Mouse (Mus musculus): ENCODE results near the gene Mcm2. TPM values are rescaled to one million over a fixed set of nuclear protein-coding genes. Genes with fewer than 3 reads are reported as not detected.

Mcm2 gene
- polyA plus RNA-seq, 1 experiment from 2014 or later: 142 TPM

DNA sequence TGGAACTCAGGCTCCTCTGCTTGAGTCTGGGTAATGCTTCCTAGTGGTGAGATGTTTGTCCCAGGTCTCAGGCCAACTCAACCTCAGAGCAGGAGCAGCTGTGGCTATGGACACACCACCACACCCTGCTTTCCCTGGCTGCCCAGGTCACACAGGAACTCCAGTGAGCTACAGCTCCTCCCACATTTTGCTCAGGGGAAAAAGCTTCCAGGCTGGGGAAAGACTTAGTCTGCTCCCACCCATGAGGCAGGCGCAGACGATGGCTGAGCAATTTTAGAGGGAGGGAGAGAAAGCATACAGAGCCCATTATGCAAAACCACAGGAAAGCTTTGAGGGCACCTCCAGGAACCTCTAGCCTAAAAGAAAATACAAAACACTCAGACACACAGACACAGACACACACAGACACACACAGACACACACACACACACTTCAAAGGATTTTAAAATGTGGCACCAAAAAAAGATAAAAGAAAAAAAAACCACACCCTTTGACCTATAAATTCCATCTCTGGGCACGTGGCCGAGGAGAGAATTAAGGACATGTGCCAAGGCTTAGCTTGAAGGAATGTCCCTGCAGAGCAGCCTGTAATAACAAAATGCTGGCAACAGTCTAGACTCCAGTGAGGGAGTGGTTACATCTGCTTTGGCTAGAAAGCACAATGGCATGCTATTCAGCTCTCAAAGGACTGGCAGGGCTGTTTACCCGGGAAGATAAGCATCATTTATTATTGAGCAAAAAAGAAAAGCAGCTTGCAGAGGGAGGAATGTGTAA, 26.1 kb upstream of the Mcm2 start:
- peaks cover 42% of the 10 kb centered on the region for H3K4me1 ChIP-seq
- no peak overlapping the region for H3K9ac ChIP-seq
- no peaks in the 10 kb centered on the region for H3K27me3 ChIP-seq
- peak overlapping the region; percentile 88 for H3K27ac ChIP-seq
- no peak overlapping the region for H3K4me3 ChIP-seq
- ATAC-seq (ENCODE audit: borderline replicate concordance, extremely low read depth, low FRiP score, low TSS enrichment): peak; percentile 76
- H3K9me3 ChIP-seq: no peaks in the 10 kb centered on the region
- WGBS: 4% methylated on average over 5 of the region's 5 CpGs
- no peak overlapping the region for H3K4me2 ChIP-seq
- H3K36me3 ChIP-seq: no peaks in the 10 kb centered on the region

DNA sequence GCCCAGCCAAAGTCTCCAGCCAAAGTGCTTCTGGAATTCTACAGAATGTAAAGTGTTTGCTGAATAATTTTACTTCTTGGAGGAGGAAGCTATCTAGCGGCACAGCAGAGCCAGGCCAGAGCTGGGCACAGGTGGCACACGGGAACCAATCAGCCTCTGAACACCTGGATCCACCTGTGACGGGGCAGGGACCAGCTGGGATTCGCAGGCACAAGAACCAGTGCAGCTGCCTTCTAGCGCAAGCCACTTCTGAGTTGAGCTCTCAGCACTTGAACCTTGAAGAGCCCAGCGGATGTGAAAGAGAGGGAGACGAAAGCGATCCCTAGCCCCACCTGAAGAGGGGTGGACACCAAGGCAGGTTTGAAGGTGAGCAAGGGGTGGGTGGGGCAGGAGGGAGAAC, 20.2 kb upstream of the Mcm2 start:
- ATAC-seq (ENCODE audit: borderline replicate concordance, extremely low read depth, low FRiP score, low TSS enrichment): no peak
- Histone ChIP-seq H3K27ac (no peak overlapping the region), H3K36me3 (no peaks in the 10 kb centered on the region), H3K9me3 (no peaks in the 10 kb centered on the region), H3K9ac (no peak overlapping the region), H3K4me1 (peaks cover 2% of the 10 kb centered on the region; the same call in 1 of the 2 replicates), H3K4me3 (no peak overlapping the region), H3K4me2 (no peak overlapping the region), H3K27me3 (no peaks in the 10 kb centered on the region)
- WGBS: 48% methylated on average over 8 of the region's 8 CpGs

DNA sequence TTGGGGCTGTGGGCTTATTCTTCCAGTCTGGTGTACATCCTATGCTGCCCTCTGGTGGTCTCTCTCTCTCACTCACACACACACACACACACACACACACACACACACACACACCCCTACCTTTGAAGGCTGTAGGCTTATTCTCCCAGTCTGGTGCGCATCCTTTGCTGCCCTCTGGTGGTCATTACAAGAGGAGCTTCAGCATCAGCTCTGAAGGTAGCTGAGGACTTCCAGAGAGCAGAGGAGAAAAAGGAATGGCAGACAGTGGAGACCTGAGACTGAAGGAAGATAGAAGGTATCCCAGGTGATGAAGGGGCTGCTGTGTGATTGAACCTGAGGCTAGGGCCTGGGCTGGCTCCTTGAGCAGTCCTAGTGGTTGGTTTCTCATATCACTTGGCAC, 17.6 kb upstream of the Mcm2 start:
- no peak overlapping the region for H3K27ac ChIP-seq
- no peaks in the 10 kb centered on the region for H3K27me3 ChIP-seq
- no peak overlapping the region for H3K4me2 ChIP-seq
- 53% methylated on average over 1 of the region's 1 CpGs for WGBS
- H3K4me1 ChIP-seq: peaks cover 3% of the 10 kb centered on the region
- H3K9ac ChIP-seq: no peak overlapping the region
- no peak overlapping the region for H3K4me3 ChIP-seq
- H3K36me3 ChIP-seq: 0 out of 2 replicates have a peak, but pooled peaks cover 4% of the 10 kb centered on the region
- no peaks in the 10 kb centered on the region for H3K9me3 ChIP-seq
- ATAC-seq (ENCODE audit: borderline replicate concordance, extremely low read depth, low FRiP score, low TSS enrichment): no peak; the same call in 1 of the 2 replicates

DNA sequence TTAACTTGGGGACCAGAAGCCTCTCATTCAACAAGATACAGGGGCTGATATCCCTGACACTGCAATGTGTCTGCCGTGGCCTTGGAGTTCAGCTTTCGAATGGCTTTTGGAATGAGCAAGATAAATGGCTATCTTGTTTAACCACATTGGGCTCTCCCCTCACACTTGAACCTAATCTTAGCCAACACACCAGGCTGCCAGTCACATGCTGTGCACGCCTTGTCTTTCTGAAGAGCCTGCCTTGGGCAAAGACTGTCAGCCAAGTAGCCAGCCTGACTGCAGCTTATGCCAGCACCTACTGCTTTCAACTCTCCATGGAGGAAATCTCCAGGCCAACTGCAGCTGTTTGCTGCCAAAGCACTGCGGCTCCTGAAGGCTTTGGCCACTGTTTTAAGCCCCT, 16.9 kb upstream of the Mcm2 start:
- Histone ChIP-seq H3K9ac (no peak overlapping the region), H3K4me3 (no peak overlapping the region), H3K36me3 (peaks cover 10% of the 10 kb centered on the region), H3K9me3 (no peaks in the 10 kb centered on the region), H3K27me3 (no peaks in the 10 kb centered on the region), H3K27ac (no peak overlapping the region), H3K4me1 (peaks cover 3% of the 10 kb centered on the region), H3K4me2 (no peak overlapping the region)
- 61% methylated on average over 4 of the region's 4 CpGs for WGBS
- no peak for ATAC-seq (ENCODE audit: borderline replicate concordance, extremely low read depth, low FRiP score, low TSS enrichment)

DNA sequence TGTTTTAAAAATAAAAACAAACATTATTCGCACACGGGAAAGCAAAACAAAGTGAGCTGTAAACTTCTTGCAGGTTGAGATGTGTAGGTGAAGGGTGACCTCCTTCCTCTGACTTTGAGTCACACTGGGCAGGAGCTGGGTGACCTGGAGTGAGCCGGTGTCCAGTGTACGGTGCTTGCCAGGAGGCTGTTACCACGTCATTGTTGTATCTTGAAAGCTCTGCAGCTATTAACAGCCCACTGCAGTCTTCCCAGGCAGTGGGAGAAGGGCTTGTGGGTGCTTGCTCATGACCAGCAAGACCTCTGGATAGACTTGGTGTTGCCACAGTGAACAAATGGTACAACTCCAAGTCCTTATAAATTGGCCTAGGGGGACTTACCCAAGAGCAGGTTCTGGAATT, 16.2 kb upstream of the Mcm2 start:
- H3K9ac ChIP-seq: no peak overlapping the region
- no peak overlapping the region for H3K4me2 ChIP-seq
- peaks cover 14% of the 10 kb centered on the region for H3K36me3 ChIP-seq
- H3K4me1 ChIP-seq: peaks cover 3% of the 10 kb centered on the region
- no peaks in the 10 kb centered on the region for H3K9me3 ChIP-seq
- no peak for ATAC-seq (ENCODE audit: borderline replicate concordance, extremely low read depth, low FRiP score, low TSS enrichment)
- H3K27ac ChIP-seq: no peak overlapping the region
- 65% methylated on average over 5 of the region's 5 CpGs for WGBS
- H3K4me3 ChIP-seq: no peak overlapping the region
- no peaks in the 10 kb centered on the region for H3K27me3 ChIP-seq

DNA sequence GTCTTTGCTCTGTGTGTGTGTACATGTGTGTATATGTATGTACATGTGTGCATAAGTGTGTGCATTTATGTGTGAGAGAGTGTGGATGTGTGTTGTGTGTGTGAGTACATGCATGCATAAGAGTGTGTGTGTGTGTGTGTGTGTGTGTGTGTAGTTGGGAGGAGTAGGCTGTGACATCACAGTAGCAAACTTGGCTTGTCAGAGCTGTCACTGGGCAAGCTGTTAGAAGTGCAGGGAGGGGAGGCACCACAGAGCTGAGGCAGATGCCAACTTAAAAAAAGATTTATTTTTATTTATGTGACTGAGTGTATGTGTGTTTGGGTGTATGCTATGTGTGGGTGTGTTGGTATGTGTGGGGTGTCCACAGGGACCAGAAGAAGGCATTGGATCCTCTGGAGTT, 14.9 kb upstream of the Mcm2 start:
- Histone ChIP-seq H3K27ac (no peak overlapping the region), H3K27me3 (no peaks in the 10 kb centered on the region), H3K36me3 (peaks cover 18% of the 10 kb centered on the region), H3K4me3 (no peak overlapping the region), H3K4me1 (peaks cover 3% of the 10 kb centered on the region; the same call in 1 of the 2 replicates), H3K9ac (no peak overlapping the region), H3K9me3 (no peaks in the 10 kb centered on the region), H3K4me2 (no peak overlapping the region)
- ATAC-seq (ENCODE audit: borderline replicate concordance, extremely low read depth, low FRiP score, low TSS enrichment): no peak

DNA sequence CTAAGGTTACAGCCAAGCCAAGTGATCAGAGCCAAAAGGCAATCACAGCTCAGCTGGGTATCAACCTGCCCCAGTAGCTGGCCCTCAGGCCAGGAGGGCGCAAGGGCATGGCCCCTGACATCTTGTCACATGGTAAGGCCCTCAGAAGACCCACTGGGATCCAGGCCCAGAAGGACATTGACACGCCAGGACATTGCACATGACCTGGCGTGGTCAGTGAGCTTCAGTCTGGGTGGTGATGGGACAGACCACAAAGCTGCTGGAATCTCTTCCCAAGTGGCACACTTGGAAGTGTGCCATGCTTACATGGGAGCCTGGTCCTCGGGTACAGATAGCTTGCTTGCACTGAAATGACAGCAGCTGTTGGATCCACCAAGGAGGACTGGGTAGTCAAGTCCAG, 14.4 kb upstream of the Mcm2 start:
- 73% methylated on average over 4 of the region's 4 CpGs for WGBS
- H3K27ac ChIP-seq: no peak overlapping the region
- no peak overlapping the region for H3K4me2 ChIP-seq
- H3K27me3 ChIP-seq: no peaks in the 10 kb centered on the region
- H3K4me1 ChIP-seq: peaks cover 3% of the 10 kb centered on the region; the same call in 1 of the 2 replicates
- H3K4me3 ChIP-seq: no peak overlapping the region
- ATAC-seq (ENCODE audit: borderline replicate concordance, extremely low read depth, low FRiP score, low TSS enrichment): no peak
- H3K9ac ChIP-seq: no peak overlapping the region
- no peaks in the 10 kb centered on the region for H3K9me3 ChIP-seq
- peaks cover 18% of the 10 kb centered on the region for H3K36me3 ChIP-seq

DNA sequence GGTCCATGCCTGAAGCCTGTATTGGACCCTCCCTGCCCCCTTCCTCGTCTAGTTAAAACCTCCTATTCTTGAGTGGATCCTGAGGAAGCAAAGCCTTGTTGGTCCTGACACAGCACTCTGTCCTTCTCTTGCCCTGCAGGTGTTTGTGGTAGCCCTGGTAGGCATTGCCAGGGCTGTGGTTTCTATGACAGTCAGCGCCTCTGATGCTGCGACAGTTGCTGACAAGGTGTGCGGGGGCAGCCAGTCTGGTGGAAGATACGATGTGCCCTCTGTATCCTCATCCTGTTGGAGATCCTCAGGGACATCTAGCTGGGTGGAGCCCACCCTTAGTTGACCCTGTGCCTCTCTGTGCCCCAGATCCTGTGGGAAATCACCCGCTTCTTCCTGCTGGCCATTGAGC, 10.6 kb upstream of the Mcm2 start:
- WGBS: 87% methylated on average over 6 of the region's 6 CpGs
- H3K27me3 ChIP-seq: no peaks in the 10 kb centered on the region
- no peak for ATAC-seq (ENCODE audit: borderline replicate concordance, extremely low read depth, low FRiP score, low TSS enrichment)
- H3K9me3 ChIP-seq: no peaks in the 10 kb centered on the region
- H3K4me3 ChIP-seq: no peak overlapping the region
- no peak overlapping the region for H3K9ac ChIP-seq
- H3K36me3 ChIP-seq: peaks cover 18% of the 10 kb centered on the region
- no peak overlapping the region for H3K27ac ChIP-seq
- peaks cover 28% of the 10 kb centered on the region for H3K4me1 ChIP-seq
- no peak overlapping the region for H3K4me2 ChIP-seq

DNA sequence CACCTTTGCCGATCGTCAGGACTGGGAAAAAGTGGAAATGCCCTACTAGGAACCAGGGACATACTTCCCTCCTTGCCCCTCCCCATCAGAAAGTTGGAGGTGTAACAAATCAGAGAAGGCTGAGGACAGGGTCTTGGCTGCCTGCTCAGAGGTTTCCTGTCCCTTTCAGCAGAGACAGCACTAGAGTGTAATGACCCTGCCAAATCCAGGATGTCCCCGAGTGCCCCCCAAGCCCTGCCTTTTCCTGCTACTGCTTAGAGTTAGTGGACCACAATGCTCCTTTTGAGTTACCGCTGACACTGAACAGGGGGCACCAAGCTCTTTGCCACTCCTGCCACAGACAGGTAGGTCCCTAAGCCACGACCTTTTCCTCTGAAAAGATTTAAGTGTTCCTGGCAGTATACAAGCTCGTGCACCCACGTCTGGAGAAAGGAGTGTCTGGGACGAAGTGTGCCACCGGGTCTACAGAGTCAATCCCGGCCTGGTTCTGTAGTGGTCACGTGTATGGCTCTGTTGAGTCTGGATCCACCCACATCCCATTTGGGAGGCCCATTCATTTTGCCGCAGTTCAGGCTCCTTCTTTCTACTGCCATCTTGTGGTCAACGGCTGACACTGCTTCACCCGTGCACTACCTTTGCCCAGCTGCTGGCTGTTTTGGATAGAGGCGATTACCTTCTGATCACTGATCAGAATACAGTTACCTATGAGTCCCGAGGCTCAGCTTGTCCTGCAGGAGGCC, 8.0 kb upstream of the Mcm2 start:
- Histone ChIP-seq H3K9ac (no peak overlapping the region), H3K27ac (no peak overlapping the region)
- 0 out of 2 replicates have a peak, but pooled peaks have one; percentile 4 for ATAC-seq (ENCODE audit: borderline replicate concordance, extremely low read depth, low FRiP score, low TSS enrichment)

DNA sequence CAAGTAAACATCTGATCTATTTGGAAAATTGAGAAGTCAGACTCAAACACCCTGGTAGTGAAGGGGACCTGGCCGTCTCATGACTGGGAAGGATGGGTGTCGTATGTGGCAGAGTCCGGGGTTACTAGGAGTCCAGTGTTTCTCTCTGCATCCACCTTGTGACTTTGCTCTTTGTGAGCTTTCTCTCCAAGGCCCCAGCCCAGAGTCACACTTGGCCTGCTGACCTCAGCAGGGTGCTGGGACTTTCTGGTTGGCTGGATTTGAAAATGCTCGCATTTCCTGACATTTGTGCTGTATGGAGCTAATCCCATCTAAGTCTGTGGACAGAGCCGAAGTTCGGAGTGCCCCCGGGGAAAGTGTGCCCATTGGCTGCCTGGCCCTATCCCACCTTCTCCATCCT, 6.5 kb upstream of the Mcm2 start:
- ATAC-seq (ENCODE audit: borderline replicate concordance, extremely low read depth, low FRiP score, low TSS enrichment): no peak
- Histone ChIP-seq H3K27me3 (no peaks in the 10 kb centered on the region), H3K9me3 (no peaks in the 10 kb centered on the region), H3K4me2 (no peak overlapping the region), H3K4me1 (peaks cover 48% of the 10 kb centered on the region), H3K27ac (no peak overlapping the region), H3K9ac (no peak overlapping the region), H3K4me3 (no peak overlapping the region), H3K36me3 (peaks cover 5% of the 10 kb centered on the region; the same call in 1 of the 2 replicates)
- 88% methylated on average over 7 of the region's 7 CpGs for WGBS

More for the DNA sequence above, 8.0 kb upstream of the Mcm2 start:
- H3K36me3 ChIP-seq: peaks cover 14% of the 10 kb centered on the region
- peak overlapping the region; percentile 38 for H3K4me2 ChIP-seq
- H3K4me1 ChIP-seq: peaks cover 40% of the 10 kb centered on the region
- no peaks in the 10 kb centered on the region for H3K9me3 ChIP-seq
- no peaks in the 10 kb centered on the region for H3K27me3 ChIP-seq
- H3K4me3 ChIP-seq: no peak overlapping the region
- WGBS: 14% methylated on average over 16 of the region's 16 CpGs

DNA sequence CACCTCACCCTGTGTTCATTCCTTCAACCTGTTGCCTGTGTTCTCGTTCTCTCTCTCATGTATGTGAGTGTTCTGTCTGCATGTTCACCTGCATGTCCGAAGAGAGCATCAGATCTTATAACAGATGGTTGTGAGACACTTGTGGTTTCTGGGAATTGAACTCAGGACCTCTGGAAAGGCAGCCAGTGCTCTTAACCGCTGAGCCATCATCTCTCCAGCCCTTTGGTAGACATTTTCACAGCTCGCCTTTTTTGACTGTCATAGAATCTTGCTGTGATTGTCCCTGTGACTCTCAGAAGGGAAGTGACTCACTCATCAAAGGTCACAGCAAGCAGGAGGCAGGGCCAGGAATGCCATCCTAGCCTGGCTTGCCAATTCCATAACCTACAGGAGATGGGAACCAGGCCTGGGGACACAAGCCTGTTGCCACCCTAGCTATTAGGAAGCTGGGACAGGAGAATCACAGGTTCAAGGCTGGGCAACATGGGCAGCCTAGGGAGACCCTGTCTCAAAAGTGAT, 5.9 kb upstream of the Mcm2 start:
- H3K36me3 ChIP-seq: peaks cover 2% of the 10 kb centered on the region; the same call in 1 of the 2 replicates
- H3K4me2 ChIP-seq: peak overlapping the region; percentile 96; the same call in 1 of the 2 replicates
- H3K4me1 ChIP-seq: peaks cover 48% of the 10 kb centered on the region
- H3K27ac ChIP-seq: no peak overlapping the region
- 81% methylated on average over 4 of the region's 4 CpGs for WGBS
- H3K27me3 ChIP-seq: no peaks in the 10 kb centered on the region
- no peak for ATAC-seq (ENCODE audit: borderline replicate concordance, extremely low read depth, low FRiP score, low TSS enrichment)
- H3K4me3 ChIP-seq: no peak overlapping the region
- H3K9me3 ChIP-seq: no peaks in the 10 kb centered on the region
- H3K9ac ChIP-seq: no peak overlapping the region

DNA sequence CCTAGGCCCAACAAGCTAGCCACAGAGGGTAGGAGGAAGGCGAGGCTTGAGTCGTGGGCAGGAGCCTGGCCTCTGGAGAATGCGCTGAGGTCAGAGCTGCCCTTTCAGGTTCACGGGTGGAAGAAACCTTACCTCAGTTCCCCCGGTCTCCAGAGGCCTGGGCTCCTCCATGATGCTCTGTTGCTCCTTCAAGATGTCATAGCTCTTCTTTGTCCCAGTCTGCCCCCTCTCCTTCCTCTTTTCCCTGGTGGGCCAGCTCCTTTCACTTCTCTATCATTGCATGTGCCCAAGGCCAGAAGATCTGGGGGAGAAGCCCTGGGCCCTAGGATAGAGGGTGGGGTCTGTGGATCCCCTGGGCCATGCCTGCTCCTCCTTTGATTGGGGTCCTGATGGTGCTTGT, 5.1 kb upstream of the Mcm2 start:
- WGBS: 75% methylated on average over 5 of the region's 5 CpGs
- peak overlapping the region; percentile 96 for H3K4me2 ChIP-seq
- peak overlapping the region; percentile 76 for H3K9ac ChIP-seq
- H3K9me3 ChIP-seq: no peaks in the 10 kb centered on the region
- no peak overlapping the region for H3K27ac ChIP-seq
- H3K4me3 ChIP-seq: peak overlapping the region; percentile 77
- H3K4me1 ChIP-seq: peaks cover 48% of the 10 kb centered on the region
- no peaks in the 10 kb centered on the region for H3K27me3 ChIP-seq
- ATAC-seq (ENCODE audit: borderline replicate concordance, extremely low read depth, low FRiP score, low TSS enrichment): no peak
- H3K36me3 ChIP-seq: no peaks in the 10 kb centered on the region
